Mouse (Mus musculus): ENCODE results near the gene Fanca.
A peak's percentile ranks its signal among the peaks of the same experiment; 100 is the strongest.
"Not testable (repeated sequence)": the region's sequence is repeated elsewhere in the genome, so short reads cannot be mapped to it uniquely, and the experiment has no call there.

Gene Fanca

GRCm38 (mm10) chr8:123331301-123331700 is 12.9 kb upstream of the Fanca start:
- peak; percentile 37 for DNase-seq (ENCODE audit: low spot score)

GRCm38 (mm10) chr8:123330701-123331100 is 12.3 kb upstream of the Fanca start:
- no peak for DNase-seq (ENCODE audit: low spot score)

- DNase-seq (ENCODE audit: low spot score), result no peak
These were observed 11.6 kb upstream of the Fanca start for GRCm38 (mm10) chr8:123329961-123330360.

- DNase-seq (ENCODE audit: low spot score), result no peak
These were observed 11.0 kb upstream of the Fanca start for GRCm38 (mm10) chr8:123329350-123329749.

DNA sequence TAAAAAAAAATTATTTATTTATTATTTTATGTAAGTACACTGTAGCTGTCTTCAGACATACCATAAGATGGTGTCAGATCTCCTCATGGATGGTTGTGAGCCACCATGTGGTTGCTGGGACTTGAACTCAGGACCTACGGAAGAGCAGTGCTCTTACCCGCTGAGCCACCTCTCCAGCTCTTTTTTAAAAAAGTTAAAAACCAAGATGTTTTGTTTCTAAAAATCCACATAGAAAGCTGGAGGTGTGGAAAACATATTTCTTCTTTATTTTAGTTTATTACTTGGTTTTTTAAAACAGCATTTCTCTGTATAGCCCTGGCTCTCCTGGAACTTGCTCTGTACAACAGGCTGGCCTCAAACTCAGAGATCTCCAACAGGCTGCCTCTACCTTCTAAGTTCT is 10.2 kb upstream of the Fanca start:
- DNase-seq (ENCODE audit: low spot score), result no peak

DNA sequence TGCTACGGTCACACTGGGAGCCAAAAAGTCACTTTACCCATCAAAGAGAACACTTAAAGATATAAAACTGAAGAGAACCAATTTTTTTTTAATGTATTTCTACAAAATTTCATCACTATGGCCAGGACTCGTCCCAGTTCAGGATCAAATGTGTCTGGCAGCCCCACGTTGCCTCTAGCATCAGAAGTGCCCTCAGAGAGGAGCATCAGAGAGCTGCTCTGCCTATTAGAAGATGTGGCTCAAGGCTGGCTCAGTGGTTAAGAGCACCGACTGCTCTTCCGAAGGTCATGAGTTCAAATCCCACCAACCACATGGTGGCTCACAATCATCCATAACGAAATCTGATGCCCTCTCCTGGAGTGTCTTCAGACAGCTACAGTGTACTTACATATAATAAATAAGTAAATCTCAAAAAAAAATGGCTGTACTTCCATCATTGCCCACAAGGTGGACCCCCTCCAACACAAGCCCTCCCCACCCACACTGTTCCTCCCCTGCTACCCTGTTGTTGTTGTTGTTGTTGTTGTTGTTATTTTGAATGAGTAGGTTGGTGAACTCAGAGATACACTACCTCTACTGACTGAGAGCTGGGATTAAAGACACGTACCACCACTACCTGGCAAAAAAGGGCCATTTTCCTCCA is 1.3 kb upstream of the Fanca start:
- peak; percentile 27 for DNase-seq (ENCODE audit: low spot score)

GRCm38 (mm10) chr8:123317781-123318466 is 452 bp downstream of the Fanca start:
- DNase-seq (ENCODE audit: low spot score), result no peak

DNA sequence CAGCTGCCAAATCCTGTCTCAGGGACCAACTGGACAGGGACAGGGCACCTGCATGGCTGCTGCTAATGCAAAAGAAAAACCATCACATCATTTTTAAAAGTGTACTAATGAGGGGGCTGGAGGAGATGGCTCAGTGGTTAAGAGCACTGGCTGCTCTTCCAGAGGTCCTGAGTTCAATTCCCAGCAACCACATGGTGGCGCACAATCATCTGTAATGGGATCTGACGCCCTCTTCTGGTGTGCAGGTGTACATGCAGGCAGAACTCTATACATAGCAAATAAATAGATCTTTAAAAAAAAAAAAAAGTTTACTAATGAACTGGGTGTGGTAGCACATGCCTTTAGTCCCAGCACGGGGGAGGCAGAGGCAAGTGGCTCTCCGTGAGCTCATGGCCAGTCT is 9.6 kb downstream of the Fanca start:
- DNase-seq (ENCODE audit: low spot score), result no peak

DNA sequence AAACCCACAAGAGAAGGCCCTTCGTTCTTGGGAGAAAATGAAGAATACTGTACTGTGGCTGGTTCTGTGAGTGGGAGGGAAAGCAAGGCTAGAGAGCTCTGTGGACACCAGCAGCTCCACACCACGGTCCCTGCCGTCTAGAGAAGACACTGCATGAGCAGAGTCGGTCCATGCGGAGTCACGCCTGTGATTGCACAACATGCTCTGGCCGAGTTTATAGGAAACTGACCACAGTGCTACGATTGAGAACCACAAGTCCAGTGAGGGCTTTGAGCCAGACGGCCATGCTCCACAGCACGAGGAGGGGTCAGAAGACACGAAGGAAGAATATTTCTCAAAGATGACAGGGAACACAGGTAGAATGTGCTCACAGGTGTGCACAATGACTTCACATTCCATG is 20.1 kb downstream of the Fanca start:
- no peak for DNase-seq (ENCODE audit: low spot score)

- DNase-seq (ENCODE audit: low spot score), result no peak
These were observed 25.6 kb downstream of the Fanca start for GRCm38 (mm10) chr8:123292785-123293184.

- DNase-seq (ENCODE audit: low spot score), result no peak
These were observed 26.1 kb downstream of the Fanca start for GRCm38 (mm10) chr8:123292281-123292680.

GRCm38 (mm10) chr8:123291716-123292115 is 26.7 kb downstream of the Fanca start:
- DNase-seq (ENCODE audit: low spot score), result no peak

- no peak for DNase-seq (ENCODE audit: low spot score)
These were observed 27.7 kb downstream of the Fanca start for GRCm38 (mm10) chr8:123290679-123291078.

DNA sequence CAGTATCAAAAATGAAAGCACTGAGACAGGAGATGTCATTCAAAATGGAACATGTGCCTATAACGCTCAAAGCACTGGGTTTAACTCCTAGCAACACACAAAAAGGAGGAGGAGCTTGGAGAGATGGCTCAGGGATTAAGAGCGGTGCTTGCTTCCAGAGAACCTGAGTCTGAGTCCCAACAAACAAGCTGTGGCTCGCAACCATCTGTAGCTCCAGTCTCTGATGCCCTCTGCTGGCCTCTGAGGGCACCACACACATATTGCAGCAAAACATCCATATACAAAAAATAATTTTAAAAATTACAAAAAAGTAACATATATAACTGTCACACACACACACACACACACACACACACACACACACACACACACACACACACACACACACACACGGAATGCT is 28.2 kb downstream of the Fanca start:
- no peak for DNase-seq (ENCODE audit: low spot score)

DNA sequence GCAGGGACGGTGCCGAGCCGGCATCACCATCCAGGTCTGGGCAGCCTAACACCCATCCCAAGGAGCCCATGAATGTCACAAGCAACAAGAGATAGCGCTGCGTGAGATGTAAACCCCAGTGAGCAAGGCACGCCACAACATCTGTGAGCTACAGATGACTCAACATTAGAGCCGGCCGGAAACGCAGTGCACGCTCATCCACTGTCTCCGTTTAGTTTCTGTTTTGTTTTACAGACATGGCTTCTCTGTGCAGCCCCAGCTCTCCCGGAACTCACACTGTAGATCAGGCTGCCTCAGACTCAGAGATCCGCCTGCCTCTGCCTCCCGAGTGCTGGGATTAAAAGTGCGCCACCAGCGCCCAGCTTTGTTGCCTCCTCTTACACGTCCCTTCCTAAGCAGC is 31.0 kb downstream of the Fanca start:
- no peak for DNase-seq (ENCODE audit: low spot score)

DNA sequence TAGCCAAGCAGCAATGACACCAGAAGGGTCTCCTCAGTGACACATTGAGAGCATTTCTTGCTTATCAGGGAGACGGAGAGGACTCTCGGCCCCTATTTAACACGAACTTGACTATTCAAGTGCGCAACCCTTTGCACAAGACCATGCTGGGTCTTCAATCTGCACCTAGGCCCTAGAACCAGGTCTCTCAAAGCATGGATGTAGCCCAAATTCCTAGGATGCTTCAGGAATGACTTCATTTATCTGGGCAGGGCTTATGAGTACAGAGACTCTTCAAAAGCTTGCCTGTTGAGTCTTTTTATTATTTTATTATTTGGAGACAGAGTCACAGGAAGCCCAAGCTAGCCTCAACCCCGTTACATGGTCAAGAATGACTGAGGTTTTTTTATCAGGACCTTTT is 33.9 kb downstream of the Fanca start:
- peak; percentile 16 for DNase-seq (ENCODE audit: low spot score)

- peak; percentile 18 for DNase-seq (ENCODE audit: low spot score)
These were observed 34.4 kb downstream of the Fanca start for GRCm38 (mm10) chr8:123283991-123284390.

DNA sequence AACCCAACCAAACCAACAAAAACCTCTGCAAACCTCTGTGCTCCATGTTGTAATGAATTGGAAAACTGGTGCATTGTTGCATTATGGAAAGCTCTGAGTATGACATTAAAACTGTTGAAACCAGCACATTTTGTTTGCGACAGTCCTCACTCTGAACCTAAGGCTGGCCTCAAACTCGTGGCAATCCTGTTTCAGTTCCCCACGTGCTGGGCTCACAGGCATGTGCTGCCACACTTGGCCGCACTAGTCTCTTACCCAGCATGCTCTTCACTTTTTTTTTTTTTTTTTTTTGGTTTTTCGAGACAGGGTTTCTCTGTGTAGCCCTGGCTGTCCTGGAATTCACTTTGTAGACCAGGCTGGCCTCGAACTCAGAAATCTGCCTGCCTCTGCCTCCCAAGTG is 35.4 kb downstream of the Fanca start:
- not testable (repeated sequence) for DNase-seq (ENCODE audit: low spot score)

GRCm38 (mm10) chr8:123280302-123281094 is 37.9 kb downstream of the Fanca start:
- DNase-seq (ENCODE audit: low spot score), result peak; percentile 23

DNA sequence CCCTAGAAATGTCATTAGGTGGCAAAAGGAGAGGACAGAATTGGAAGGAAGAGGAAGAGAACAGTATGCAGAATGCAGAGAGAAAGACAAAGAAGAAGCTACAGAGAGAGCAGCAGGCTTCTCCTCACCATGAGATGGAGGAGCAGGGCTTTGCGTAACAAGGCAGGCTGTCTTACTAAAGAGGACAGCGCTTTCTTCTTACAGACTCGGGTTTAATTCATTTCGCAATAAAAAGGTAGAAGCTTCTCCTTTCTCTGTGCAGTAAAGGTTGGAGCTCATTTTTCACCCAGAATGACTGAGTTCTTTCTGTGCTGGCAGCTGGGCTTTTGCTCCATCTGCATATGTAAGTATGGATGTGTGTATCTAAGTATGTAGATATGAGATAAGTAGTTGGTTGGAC is 38.5 kb downstream of the Fanca start:
- no peak for DNase-seq (ENCODE audit: low spot score)

- DNase-seq (ENCODE audit: low spot score), result no peak
These were observed 39.9 kb downstream of the Fanca start for GRCm38 (mm10) chr8:123278445-123278844.

DNA sequence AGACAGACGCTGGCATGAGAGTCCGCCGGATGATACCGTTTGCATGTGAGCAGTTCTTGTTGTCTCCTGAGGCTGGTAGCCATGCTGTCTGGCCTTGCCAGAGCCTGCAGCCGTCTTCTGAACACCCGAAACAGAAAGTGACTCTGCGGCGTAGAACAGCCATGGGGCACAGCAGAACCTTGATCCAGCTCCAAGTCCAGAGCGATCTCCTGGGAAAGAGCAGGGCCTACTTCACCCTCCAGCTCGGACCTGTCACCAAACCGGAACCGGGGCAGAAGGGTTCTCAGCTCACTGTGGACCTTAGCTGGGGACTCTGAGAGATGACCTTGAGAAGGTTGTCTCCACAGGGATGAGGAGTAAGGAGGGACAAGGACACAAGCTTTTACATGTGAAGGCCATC is 43.3 kb downstream of the Fanca start:
- no peak for DNase-seq (ENCODE audit: low spot score)

GRCm38 (mm10) chr8:123274447-123274846 is 43.9 kb downstream of the Fanca start:
- no peak for DNase-seq (ENCODE audit: low spot score)
